Mouse (Mus musculus) ES-Bruce4 (cell line): ENCODE results near the gene Zfp775. TPM values are rescaled to one million over a fixed set of nuclear protein-coding genes. Genes with fewer than 3 reads are reported as not detected.

ENCODE experiments used
- H3K27ac ChIP-seq: 2 replicates; pipeline ENCODE4 v1.5.1; 2012; ENCODE audit warnings: low read length, inconsistent platforms; ENCODE audit not compliant: insufficient read depth
- H3K27me3 ChIP-seq: 2 replicates; pipeline ENCODE4 v1.6.1; 2012; ENCODE audit warnings: mild to moderate bottlenecking, low read length, inconsistent platforms; ENCODE audit not compliant: control insufficient read depth, poor library complexity, insufficient read depth, severe bottlenecking
- H3K36me3 ChIP-seq: 2 replicates; pipeline ENCODE4 v1.6.1; 2012; ENCODE audit warnings: inconsistent platforms, mild to moderate bottlenecking, low read length, moderate library complexity; ENCODE audit not compliant: control insufficient read depth, poor library complexity, insufficient read depth, severe bottlenecking
- H3K4me1 ChIP-seq: one replicate; pipeline ENCODE4 v1.8.1; 2011; ENCODE audit warnings: low read length; ENCODE audit not compliant: control insufficient read depth, insufficient read depth
- H3K4me3 ChIP-seq: 2 replicates; pipeline ENCODE4 v1.5.1; 2011; ENCODE audit warnings: low read depth, mild to moderate bottlenecking, low read length
- H3K9ac ChIP-seq: 2 replicates; pipeline ENCODE4 v1.6.1; 2012; ENCODE audit warnings: low read depth, mild to moderate bottlenecking, inconsistent platforms; ENCODE audit not compliant: poor library complexity, severe bottlenecking
- H3K9me3 ChIP-seq: replicated peaks from 2 replicates; pipeline ENCODE4 v1.6.1; 2012; ENCODE audit warnings: mild to moderate bottlenecking, low read length, inconsistent platforms; ENCODE audit not compliant: control insufficient read depth, poor library complexity, insufficient read depth, severe bottlenecking
- CTCF ChIP-seq: IDR thresholded peaks from one replicate; pipeline ENCODE4 v1.8.1; 2011; ENCODE audit warnings: low read depth, low read length
- EP300 ChIP-seq: IDR thresholded peaks from 2 replicates; pipeline ENCODE4 v1.6.1; 2011; ENCODE audit warnings: low read depth, low read length; ENCODE audit not compliant: insufficient read depth
- POLR2A ChIP-seq: IDR thresholded peaks from one replicate; pipeline ENCODE4 v1.8.1; 2011; ENCODE audit warnings: low read length; ENCODE audit not compliant: insufficient read depth
- polyA plus RNA-seq: library from polyadenylated mRNA; stranded (reverse); fragments of >200 nt; gene quantifications from 2 replicates; pipeline ENCODE4 v1.2.4, GENCODE M21; 2011; ENCODE audit warnings: low read depth; ENCODE audit not compliant: missing spikeins, insufficient read depth, insufficient read length

Zfp775 gene
- polyA plus RNA-seq, 1 experiment = 6.0 TPM

DNA sequence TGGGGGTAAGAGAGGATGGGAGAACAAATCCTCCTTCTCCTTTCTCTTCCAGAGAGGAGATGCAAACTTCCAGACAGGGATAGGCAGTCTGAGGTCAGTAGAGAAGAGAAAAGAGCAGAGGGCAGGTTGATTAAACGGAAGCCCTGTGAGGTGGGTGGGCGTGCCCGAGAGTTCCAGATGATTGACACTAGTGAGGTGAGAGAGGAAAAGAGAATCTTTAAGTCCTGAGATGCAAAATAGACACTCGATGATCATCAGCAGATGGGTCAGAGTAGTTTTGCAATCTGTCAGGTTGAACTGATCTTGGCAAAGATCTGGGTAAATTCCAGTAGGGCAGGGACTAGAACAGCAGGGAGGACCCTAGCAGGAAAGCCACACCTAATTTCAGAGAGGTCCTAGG lies 62.9 kb downstream of the Zfp775 start:
- Histone ChIP-seq H3K4me1 (no peaks in the 10 kb centered on the region), H3K27ac (no peak overlapping the region), H3K9ac (no peak overlapping the region), H3K36me3 (no peaks in the 10 kb centered on the region), H3K9me3 (no peaks in the 10 kb centered on the region), H3K27me3 (no peaks in the 10 kb centered on the region), H3K4me3 (no peak overlapping the region)
- TF ChIP-seq CTCF (no peak), POLR2A (no peak), EP300 (no peak)

- no peaks in the 10 kb centered on the region for H3K9me3 ChIP-seq
- H3K4me1 ChIP-seq = no peaks in the 10 kb centered on the region
- TF ChIP-seq POLR2A (no peak), EP300 (no peak), CTCF (no peak)
- no peaks in the 10 kb centered on the region for H3K27me3 ChIP-seq
- H3K9ac ChIP-seq = no peak overlapping the region
- no peak overlapping the region for H3K4me3 ChIP-seq
- no peaks in the 10 kb centered on the region for H3K36me3 ChIP-seq
- no peak overlapping the region for H3K27ac ChIP-seq
These were observed 63.6 kb downstream of the Zfp775 start for GRCm38 (mm10) chr6:48665471-48665870.

GRCm38 (mm10) chr6:48666159-48666586 lies 64.3 kb downstream of the Zfp775 start:
- Histone ChIP-seq H3K4me3 (no peak overlapping the region), H3K27me3 (no peaks in the 10 kb centered on the region), H3K9ac (no peak overlapping the region), H3K4me1 (no peaks in the 10 kb centered on the region), H3K27ac (no peak overlapping the region), H3K36me3 (no peaks in the 10 kb centered on the region), H3K9me3 (no peaks in the 10 kb centered on the region)
- TF ChIP-seq EP300 (no peak), POLR2A (no peak)

- H3K4me3 ChIP-seq = no peak overlapping the region
- TF ChIP-seq POLR2A (no peak), EP300 (no peak), CTCF (no peak)
- no peaks in the 10 kb centered on the region for H3K4me1 ChIP-seq
- no peak overlapping the region for H3K27ac ChIP-seq
- no peak overlapping the region for H3K9ac ChIP-seq
- no peaks in the 10 kb centered on the region for H3K36me3 ChIP-seq
- H3K27me3 ChIP-seq = no peaks in the 10 kb centered on the region
- H3K9me3 ChIP-seq = no peaks in the 10 kb centered on the region
These were observed 66.2 kb downstream of the Zfp775 start for GRCm38 (mm10) chr6:48668022-48668421.

GRCm38 (mm10) chr6:48669446-48669969 lies 67.6 kb downstream of the Zfp775 start:
- Histone ChIP-seq H3K27ac (no peak overlapping the region), H3K4me3 (no peak overlapping the region), H3K27me3 (no peaks in the 10 kb centered on the region), H3K9ac (no peak overlapping the region), H3K36me3 (no peaks in the 10 kb centered on the region), H3K9me3 (peaks cover 5% of the 10 kb centered on the region), H3K4me1 (no peaks in the 10 kb centered on the region)
- TF ChIP-seq EP300 (no peak), POLR2A (no peak), CTCF (no peak)

Other genes starting within 250 kb of the Zfp775 start
- 17.8 and 18.3 TPM in 2 replicates for gene Krba1, start 206.5 kb upstream of the Zfp775 start, polyA plus RNA-seq
- 3.3 and 4.9 TPM in 2 replicates for gene Zfp467, start 156.2 kb upstream of the Zfp775 start, polyA plus RNA-seq
- 0.19 and 0.29 TPM in 2 replicates for gene Sspo, start 153.8 kb upstream of the Zfp775 start, polyA plus RNA-seq
- 16.9 and 20.3 TPM in 2 replicates for gene Atp6v0e2, start 64.4 kb upstream of the Zfp775 start, polyA plus RNA-seq
- 6.2 and 12.1 TPM in 2 replicates for gene Lrrc61, start 47.3 kb upstream of the Zfp775 start, polyA plus RNA-seq
- gene Rarres2, start 29.3 kb upstream of the Zfp775 start, polyA plus RNA-seq = 0.90 TPM in 1 of 2 replicates, not detected in the other
- gene Gm45021, start 12.5 kb upstream of the Zfp775 start, polyA plus RNA-seq = not detected in 2 replicates
- 12.5 and 13.3 TPM in 2 replicates for gene Repin1, start 8.2 kb upstream of the Zfp775 start, polyA plus RNA-seq
- not detected in 2 replicates for gene Gm44965, start 8.1 kb upstream of the Zfp775 start, polyA plus RNA-seq
- gene AI854703, start 24.7 kb downstream of the Zfp775 start, polyA plus RNA-seq = 0.29 and 0.36 TPM in 2 replicates
- gene Gimap8, start 45.2 kb downstream of the Zfp775 start, polyA plus RNA-seq = 0.31 TPM in 1 of 2 replicates, not detected in the other
- 1.3 and 1.9 TPM in 2 replicates for gene Gimap9, start 74.1 kb downstream of the Zfp775 start, polyA plus RNA-seq
- gene Gimap4, start 82.5 kb downstream of the Zfp775 start, polyA plus RNA-seq = not detected in 2 replicates
- gene Gimap6, start 106.2 kb downstream of the Zfp775 start, polyA plus RNA-seq = not detected in 2 replicates
- gene Gm28053, start 116.5 kb downstream of the Zfp775 start, polyA plus RNA-seq = not detected in 2 replicates
- not detected in 2 replicates for gene Gimap7, start 116.6 kb downstream of the Zfp775 start, polyA plus RNA-seq
- gene Gimap1, start 137.0 kb downstream of the Zfp775 start, polyA plus RNA-seq = not detected in 2 replicates
- not detected in 2 replicates for gene Gimap5, start 144.1 kb downstream of the Zfp775 start, polyA plus RNA-seq
- not detected in 2 replicates for gene Gimap3, start 168.8 kb downstream of the Zfp775 start, polyA plus RNA-seq
- gene Tmem176a, start 238.9 kb downstream of the Zfp775 start, polyA plus RNA-seq = 13.5 and 15.5 TPM in 2 replicates
- gene Tmem176b, start 239.4 kb downstream of the Zfp775 start, polyA plus RNA-seq = 7.1 and 7.2 TPM in 2 replicates